Mouse (Mus musculus): ENCODE measurements around the gene Tal1. TPM values are rescaled to one million over a fixed set of nuclear protein-coding genes. Genes with fewer than 3 reads are reported as not detected.

Tal1 gene
- 1.0 and 1.7 TPM in 2 replicates for polyA plus RNA-seq (2015; fragmentation: Nextera tagmentation; extraction: Ambion mirVana)

- 1% methylated on average over 57 of the region's 60 CpGs for WGBS
- peak; percentile 45 for ATAC-seq (ENCODE audit: low FRiP score)
Observed at GRCm38 (mm10) chr4:115056371-115056920, at the start of gene Tal1. Tal1 (plus strand) TSS chr4:115056426.

DNA sequence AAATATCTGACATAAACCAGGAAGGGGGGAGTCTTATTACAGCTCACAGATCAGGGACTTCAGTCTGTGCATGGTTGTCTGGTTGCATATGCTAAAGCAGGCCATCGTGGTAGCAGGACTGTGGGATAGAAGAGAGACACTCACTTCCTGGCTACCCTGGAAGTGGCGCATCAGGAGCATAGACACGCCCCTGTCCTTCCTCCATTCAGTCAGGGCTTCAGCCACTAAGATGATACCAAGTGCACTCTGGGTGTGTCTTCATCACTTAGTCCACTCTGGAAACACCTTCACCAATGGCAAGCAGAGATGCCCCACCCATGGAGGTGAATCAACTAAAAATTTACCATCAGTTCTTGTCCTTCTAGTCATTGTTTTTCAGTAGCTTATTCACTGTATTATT is 42.0 kb upstream of the Tal1 start:
- WGBS = 99% methylated on average over 3 of the region's 3 CpGs
- Histone ChIP-seq H3K4me3 (replicated peaks) (no peak overlapping the region), H3K27ac (replicated peaks) (no peak overlapping the region), H3K9ac (replicated peaks) (no peak overlapping the region), H3K36me3 (no peaks in the 10 kb centered on the region), H3K27me3 (replicated peaks) (no peaks in the 10 kb centered on the region), H3K4me1 (no peaks in the 10 kb centered on the region), H3K9me3 (replicated peaks) (no peaks in the 10 kb centered on the region), H3K4me2 (no peak overlapping the region)
- ATAC-seq (ENCODE audit: low FRiP score) = no peak

More at GRCm38 (mm10) chr4:115056371-115056920, at the start of gene Tal1:
- Histone ChIP-seq H3K4me3 (replicated peaks) (peak within 1 kb of the TSS; percentile 29), H3K4me1 (peaks cover 15% of the 10 kb centered on the region), H3K27me3 (replicated peaks) (peaks cover 86% of the 10 kb centered on the region), H3K4me2 (peak within 1 kb of the TSS; percentile 49), H3K27ac (replicated peaks) (peak within 1 kb of the TSS; percentile 63), H3K36me3 (no peaks in the 10 kb centered on the region), H3K9ac (replicated peaks) (peak within 1 kb of the TSS; percentile 15; the same call in 1 of the 2 replicates), H3K9me3 (replicated peaks) (no peaks in the 10 kb centered on the region)

DNA sequence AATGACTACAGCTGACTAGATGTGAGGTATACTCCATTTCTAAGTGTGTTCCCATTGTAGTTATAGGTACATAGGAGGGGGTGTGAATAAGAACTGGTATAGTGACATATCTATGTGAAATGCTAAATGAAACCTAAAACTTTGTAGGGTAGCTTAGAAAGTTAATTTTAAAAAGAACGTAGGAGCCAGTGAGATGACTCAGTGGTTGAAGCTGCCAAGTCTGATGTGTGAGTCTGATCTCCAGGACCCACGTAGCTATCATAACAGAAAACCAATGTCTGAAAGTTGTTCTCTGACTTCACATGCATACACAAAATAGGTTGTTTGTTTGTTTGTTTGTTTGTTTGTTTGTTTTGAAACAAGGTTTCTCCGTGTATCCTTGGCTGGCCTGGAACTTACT is 36.2 kb upstream of the Tal1 start:
- H3K4me3 ChIP-seq (replicated peaks) = no peak overlapping the region
- H3K36me3 ChIP-seq = no peaks in the 10 kb centered on the region
- no peak overlapping the region for H3K9ac ChIP-seq (replicated peaks)
- no peak for ATAC-seq (ENCODE audit: low FRiP score)
- 98% methylated on average over 3 of the region's 3 CpGs for WGBS
- H3K4me2 ChIP-seq = no peak overlapping the region
- H3K27me3 ChIP-seq (replicated peaks) = no peaks in the 10 kb centered on the region
- H3K4me1 ChIP-seq = no peaks in the 10 kb centered on the region
- H3K27ac ChIP-seq (replicated peaks) = no peak overlapping the region
- no peaks in the 10 kb centered on the region for H3K9me3 ChIP-seq (replicated peaks)

DNA sequence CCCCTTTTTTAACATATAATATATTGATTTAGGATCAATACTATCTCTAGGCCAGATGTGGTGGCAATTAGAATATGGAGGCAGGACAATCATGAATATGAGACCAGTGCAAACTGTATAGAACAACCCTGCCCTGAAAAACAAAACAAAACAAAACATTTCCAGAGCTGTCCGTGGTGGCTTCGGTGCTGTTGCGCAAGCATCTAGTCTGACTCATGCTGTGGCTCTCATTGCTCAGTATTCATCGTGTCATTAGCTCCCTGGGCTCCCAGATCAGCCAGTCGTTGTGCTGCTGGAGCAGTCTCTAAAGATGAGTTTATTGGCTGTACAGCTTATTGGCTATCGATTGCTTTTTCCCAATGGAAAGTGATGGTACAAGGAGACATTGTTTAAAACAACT is 21.2 kb upstream of the Tal1 start:
- Histone ChIP-seq H3K36me3 (no peaks in the 10 kb centered on the region), H3K9ac (replicated peaks) (no peak overlapping the region), H3K4me3 (replicated peaks) (no peak overlapping the region), H3K9me3 (replicated peaks) (no peaks in the 10 kb centered on the region), H3K27ac (replicated peaks) (no peak overlapping the region), H3K27me3 (replicated peaks) (no peaks in the 10 kb centered on the region), H3K4me2 (no peak overlapping the region), H3K4me1 (no peaks in the 10 kb centered on the region)
- no peak for ATAC-seq (ENCODE audit: low FRiP score)
- 67% methylated on average over 6 of the region's 6 CpGs for WGBS

DNA sequence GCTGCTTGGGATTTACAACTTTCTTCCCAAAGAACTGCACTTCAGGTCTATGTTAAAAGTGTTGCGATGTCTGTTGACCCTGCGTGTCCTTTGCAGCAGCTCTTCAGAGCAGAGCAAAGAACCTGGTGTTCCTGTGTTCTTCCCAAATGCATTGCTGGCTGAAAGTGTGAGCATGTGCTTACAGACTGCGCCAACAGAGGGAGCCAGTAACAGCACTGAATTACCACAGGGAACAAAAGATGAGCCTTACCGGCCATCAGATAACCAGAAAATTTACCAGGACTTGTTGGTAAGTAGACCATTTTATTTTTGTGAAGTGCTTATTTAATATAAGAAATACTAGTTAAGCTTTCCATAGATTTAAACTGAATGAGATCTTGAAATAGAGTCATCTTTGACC is 18.0 kb upstream of the Tal1 start:
- WGBS = 35% methylated on average over 4 of the region's 4 CpGs
- no peak overlapping the region for H3K4me3 ChIP-seq (replicated peaks)
- H3K27ac ChIP-seq (replicated peaks) = no peak overlapping the region
- H3K4me1 ChIP-seq = no peaks in the 10 kb centered on the region
- no peak for ATAC-seq (ENCODE audit: low FRiP score)
- H3K27me3 ChIP-seq (replicated peaks) = no peaks in the 10 kb centered on the region
- H3K9ac ChIP-seq (replicated peaks) = no peak overlapping the region
- H3K4me2 ChIP-seq = no peak overlapping the region
- H3K9me3 ChIP-seq (replicated peaks) = no peaks in the 10 kb centered on the region
- no peaks in the 10 kb centered on the region for H3K36me3 ChIP-seq

- Histone ChIP-seq H3K9ac (replicated peaks) (no peak overlapping the region), H3K27me3 (replicated peaks) (peaks cover 24% of the 10 kb centered on the region), H3K4me1 (no peaks in the 10 kb centered on the region), H3K9me3 (replicated peaks) (no peaks in the 10 kb centered on the region), H3K36me3 (no peaks in the 10 kb centered on the region), H3K27ac (replicated peaks) (no peak overlapping the region), H3K4me3 (replicated peaks) (no peak overlapping the region), H3K4me2 (no peak overlapping the region)
- WGBS = 77% methylated on average over 3 of the region's 3 CpGs
- ATAC-seq (ENCODE audit: low FRiP score) = no peak
Observed at GRCm38 (mm10) chr4:115045621-115046020, 10.6 kb upstream of the Tal1 start.

DNA sequence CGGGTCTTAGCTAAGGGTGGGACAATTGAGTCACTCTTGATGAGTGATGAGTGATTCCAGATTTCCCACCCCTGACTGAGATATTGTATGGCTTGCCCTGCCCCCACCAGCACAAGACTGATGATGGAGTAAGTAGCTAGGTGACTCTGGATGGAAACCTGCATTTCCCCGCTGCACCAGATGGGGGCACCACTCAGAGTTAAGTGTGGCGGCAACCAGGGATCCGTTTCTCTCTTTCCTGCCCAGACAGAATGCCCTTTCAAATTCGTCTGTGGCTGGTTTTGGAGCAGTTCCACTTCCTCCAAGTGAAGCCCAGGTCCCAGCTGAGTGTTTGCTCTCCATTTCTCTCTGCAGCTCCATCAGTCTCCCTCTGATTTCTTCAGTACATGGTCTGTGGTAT is 8.5 kb upstream of the Tal1 start:
- no peaks in the 10 kb centered on the region for H3K9me3 ChIP-seq (replicated peaks)
- H3K4me1 ChIP-seq = peaks cover 5% of the 10 kb centered on the region
- no peak overlapping the region for H3K9ac ChIP-seq (replicated peaks)
- H3K4me3 ChIP-seq (replicated peaks) = no peak overlapping the region
- H3K27me3 ChIP-seq (replicated peaks) = peaks cover 45% of the 10 kb centered on the region
- ATAC-seq (ENCODE audit: low FRiP score) = no peak
- WGBS = 4% methylated on average over 5 of the region's 5 CpGs
- no peak overlapping the region for H3K27ac ChIP-seq (replicated peaks)
- no peak overlapping the region for H3K4me2 ChIP-seq
- no peaks in the 10 kb centered on the region for H3K36me3 ChIP-seq

DNA sequence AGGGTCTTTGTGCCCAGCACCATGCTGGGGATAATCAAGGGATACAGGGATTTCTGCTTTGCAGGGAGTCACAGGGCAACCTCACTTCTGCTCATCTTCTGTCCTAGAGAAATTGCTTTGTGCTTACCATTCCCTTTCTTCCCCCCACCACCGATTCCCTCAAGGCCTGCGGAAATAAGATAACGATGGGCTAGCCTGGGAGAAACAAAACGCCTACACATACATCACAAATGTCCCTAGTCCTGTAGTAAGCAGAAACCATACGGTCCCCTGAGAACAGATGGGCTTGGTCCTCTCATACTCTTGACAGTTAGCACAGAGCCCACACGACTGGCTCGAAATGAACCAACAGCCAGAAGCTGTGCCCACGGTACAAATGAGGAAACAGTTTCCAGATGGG is 8.0 kb upstream of the Tal1 start:
- no peak for ATAC-seq (ENCODE audit: low FRiP score)
- 70% methylated on average over 8 of the region's 8 CpGs for WGBS
- peaks cover 50% of the 10 kb centered on the region for H3K27me3 ChIP-seq (replicated peaks)

DNA sequence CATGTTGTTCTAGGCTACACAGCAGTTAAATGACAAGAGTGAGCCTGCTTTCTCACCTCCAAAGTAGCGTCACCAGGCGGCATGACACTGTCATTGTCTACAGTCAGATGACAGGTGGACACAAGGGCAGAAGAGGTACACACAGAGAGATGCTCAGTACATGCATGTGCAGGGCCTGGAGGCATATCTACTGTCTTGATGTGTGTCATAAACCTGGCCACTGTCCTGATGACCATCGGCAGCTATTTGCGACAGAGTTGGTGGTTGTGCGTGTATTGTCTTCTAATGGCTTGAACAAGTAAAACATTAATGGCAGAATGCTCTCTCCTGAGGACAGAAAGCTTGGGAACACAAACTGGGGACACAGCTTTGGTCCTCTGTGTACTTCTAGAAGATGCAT is 5.0 kb upstream of the Tal1 start:
- 72% methylated on average over 5 of the region's 5 CpGs for WGBS
- no peak for ATAC-seq (ENCODE audit: low FRiP score)
- Histone ChIP-seq H3K4me2 (no peak overlapping the region), H3K4me3 (replicated peaks) (no peak overlapping the region), H3K36me3 (no peaks in the 10 kb centered on the region), H3K27ac (replicated peaks) (no peak overlapping the region), H3K27me3 (replicated peaks) (peaks cover 77% of the 10 kb centered on the region), H3K4me1 (peaks cover 6% of the 10 kb centered on the region), H3K9ac (replicated peaks) (no peak overlapping the region), H3K9me3 (replicated peaks) (no peaks in the 10 kb centered on the region)

More for the DNA sequence above, 8.0 kb upstream of the Tal1 start:
- H3K4me1 ChIP-seq = peaks cover 6% of the 10 kb centered on the region
- H3K27ac ChIP-seq (replicated peaks) = no peak overlapping the region
- no peaks in the 10 kb centered on the region for H3K9me3 ChIP-seq (replicated peaks)
- no peak overlapping the region for H3K4me3 ChIP-seq (replicated peaks)
- H3K4me2 ChIP-seq = no peak overlapping the region
- no peak overlapping the region for H3K9ac ChIP-seq (replicated peaks)
- no peaks in the 10 kb centered on the region for H3K36me3 ChIP-seq

GRCm38 (mm10) chr4:115052343-115053005 is 3.8 kb upstream of the Tal1 start:
- Histone ChIP-seq H3K27me3 (replicated peaks) (peaks cover 86% of the 10 kb centered on the region), H3K4me2 (peak overlapping the region; percentile 44), H3K9me3 (replicated peaks) (no peaks in the 10 kb centered on the region), H3K4me1 (peaks cover 15% of the 10 kb centered on the region), H3K27ac (replicated peaks) (no peak overlapping the region), H3K9ac (replicated peaks) (no peak overlapping the region), H3K36me3 (no peaks in the 10 kb centered on the region), H3K4me3 (replicated peaks) (peak overlapping the region; percentile 19)
- 1% methylated on average over 36 of the region's 36 CpGs for WGBS
- no peak for ATAC-seq (ENCODE audit: low FRiP score)

GRCm38 (mm10) chr4:115055044-115055443 is 1.2 kb upstream of the Tal1 start:
- Histone ChIP-seq H3K4me2 (no peak overlapping the region), H3K9me3 (replicated peaks) (no peaks in the 10 kb centered on the region), H3K36me3 (no peaks in the 10 kb centered on the region), H3K9ac (replicated peaks) (no peak overlapping the region), H3K27ac (replicated peaks) (no peak overlapping the region), H3K4me3 (replicated peaks) (no peak overlapping the region), H3K4me1 (peaks cover 15% of the 10 kb centered on the region), H3K27me3 (replicated peaks) (peaks cover 87% of the 10 kb centered on the region)
- no peak for ATAC-seq (ENCODE audit: low FRiP score)
- 3% methylated on average over 2 of the region's 2 CpGs for WGBS

DNA sequence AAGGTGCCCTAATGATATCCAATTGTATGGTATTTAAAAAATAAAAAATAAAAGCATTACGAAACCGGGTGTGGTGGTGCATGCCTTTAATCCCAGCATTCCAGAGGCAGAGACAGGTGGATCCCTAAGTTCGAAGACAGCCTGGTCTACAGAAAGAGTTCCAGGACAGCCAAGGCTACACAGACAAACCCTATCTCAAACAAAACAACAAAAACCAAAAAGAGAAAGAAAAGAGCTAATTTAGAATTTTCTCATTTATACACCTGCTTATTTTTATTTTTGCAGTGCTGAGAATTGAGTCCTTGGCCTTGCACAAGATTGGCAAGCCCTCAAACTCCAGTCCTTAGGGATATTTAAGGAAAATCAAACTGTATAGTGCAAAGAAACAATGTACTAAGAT is 535 bp upstream of the Tal1 start:
- Histone ChIP-seq H3K4me3 (replicated peaks) (no peak overlapping the region), H3K27me3 (replicated peaks) (peaks cover 87% of the 10 kb centered on the region), H3K9me3 (replicated peaks) (no peaks in the 10 kb centered on the region), H3K9ac (replicated peaks) (no peak overlapping the region), H3K36me3 (no peaks in the 10 kb centered on the region), H3K4me2 (no peak overlapping the region), H3K27ac (replicated peaks) (no peak overlapping the region), H3K4me1 (peaks cover 15% of the 10 kb centered on the region)
- no peak for ATAC-seq (ENCODE audit: low FRiP score)
- 18% methylated on average over 3 of the region's 3 CpGs for WGBS

Measured in neural tube, embryonic 15.5 days (tissue).